Mouse (Mus musculus) stomach, embryonic 16.5 days (tissue): ENCODE measurements around the gene Gm16253. TPM values are rescaled to one million over a fixed set of nuclear protein-coding genes. Genes with fewer than 3 reads are reported as not detected.
A peak's percentile ranks its signal among the peaks of the same experiment; 100 is the strongest.

Experiments used
- ATAC-seq: fragments of 200-750 bp; cut with Nextera tagmentation; 2 replicates; pipeline ENCODE4 v1.8.0; 2017; ENCODE audit warnings: moderate number of reproducible peaks, moderate TSS enrichment; ENCODE audit not compliant: insufficient read depth, low FRiP score
- H3K27ac ChIP-seq: fragments of 300-500 bp; sonication (generic); 2 replicates; pipeline ENCODE4 v1.5.1; 2014; ENCODE audit warnings: low read length
- H3K27me3 ChIP-seq: fragments of 300-500 bp; sonication (generic); 2 replicates; pipeline ENCODE4 v1.6.1; 2014; ENCODE audit warnings: low read length, control low read depth, mixed read lengths; ENCODE audit not compliant: control insufficient read depth, insufficient read depth
- H3K36me3 ChIP-seq: fragments of 300-500 bp; sonication (generic); 2 replicates; pipeline ENCODE4 v1.6.1; 2014; ENCODE audit warnings: low read length; ENCODE audit not compliant: control insufficient read depth, insufficient read depth
- H3K4me1 ChIP-seq: fragments of 300-500 bp; sonication (generic); 2 replicates; pipeline ENCODE4 v1.6.1; 2014; ENCODE audit warnings: low read length, control low read depth, mixed read lengths; ENCODE audit not compliant: control insufficient read depth, insufficient read depth
- H3K4me2 ChIP-seq: fragments of 300-500 bp; sonication (generic); 2 replicates; pipeline ENCODE4 v1.6.1; 2014; ENCODE audit warnings: low read depth, low read length, mixed read lengths
- H3K4me3 ChIP-seq: fragments of 300-500 bp; sonication (generic); replicated peaks from 2 replicates; pipeline ENCODE4 v1.5.1; 2014; ENCODE audit warnings: mild to moderate bottlenecking, low read length
- H3K9ac ChIP-seq: fragments of 300-500 bp; sonication (generic); 2 replicates; pipeline ENCODE4 v1.6.1; 2014; ENCODE audit warnings: low read length
- H3K9me3 ChIP-seq: fragments of 300-500 bp; sonication (generic); replicated peaks from 2 replicates; pipeline ENCODE4 v1.6.1; 2016; ENCODE audit warnings: low read length, control low read depth; ENCODE audit not compliant: control insufficient read depth
- WGBS: fragments of 180-500 bp; shearing (Covaris S2); extraction: QIAGEN DNeasy Blood & Tissue Kit; methylation state at CpG from one replicate; pipeline ENCODE4 v1.1.7; 2014; 5-methylcytosine and 5-hydroxymethylcytosine counted together
- polyA plus RNA-seq: library from polyadenylated mRNA; unstranded; fragments of >200 nt; fragmentation: Nextera tagmentation; extraction: Ambion mirVana; gene quantifications from 2 replicates; pipeline ENCODE4 v1.2.1, GENCODE M21; 2015

Gene Gm16253
- polyA plus RNA-seq, 1 experiment from 2014 or later, result 0.89 TPM

DNA sequence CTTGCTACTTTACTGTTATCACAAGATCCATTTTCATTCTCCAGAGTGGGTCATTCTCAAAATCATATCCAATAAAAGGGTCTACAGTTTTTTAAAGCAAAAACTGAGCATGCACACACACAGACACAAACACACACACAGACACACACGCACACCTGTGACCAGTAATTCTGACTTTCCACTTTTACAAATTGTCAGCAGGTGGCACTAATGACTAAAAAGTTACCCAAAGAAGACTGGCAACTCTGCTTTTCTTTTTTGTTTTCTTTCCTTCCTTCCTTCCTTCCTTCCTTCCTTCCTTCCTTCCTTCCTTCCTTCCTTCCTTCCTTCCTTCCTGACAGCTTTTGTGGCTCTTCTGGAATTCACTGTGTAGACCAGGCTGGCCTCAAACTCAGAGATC lies 31.2 kb upstream of the Gm16253 start:
- ATAC-seq, result no peak
- no peaks in the 10 kb centered on the region for H3K36me3 ChIP-seq

DNA sequence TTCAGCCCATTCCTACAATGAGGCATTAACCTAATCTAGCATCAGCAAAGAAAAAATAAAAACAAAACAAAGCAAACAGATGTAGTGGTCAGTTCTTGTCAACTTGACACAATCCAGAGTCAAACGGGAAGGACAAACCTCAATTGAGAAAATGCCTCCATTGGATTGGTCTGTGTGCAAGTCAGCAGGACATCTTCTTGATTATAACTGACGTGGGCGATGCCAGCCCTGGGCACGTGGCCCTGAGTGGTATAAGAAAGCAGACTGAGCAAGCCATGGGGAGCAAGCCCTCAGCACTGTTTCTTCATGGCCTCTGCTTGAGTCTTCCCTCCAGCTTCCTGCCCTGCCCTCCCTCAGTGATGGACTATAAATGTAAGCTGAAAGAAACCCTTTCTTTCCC lies 29.9 kb upstream of the Gm16253 start:
- no peaks in the 10 kb centered on the region for H3K9me3 ChIP-seq
- no peak overlapping the region for H3K4me3 ChIP-seq
- H3K27me3 ChIP-seq, result 0 out of 2 replicates have a peak, but pooled peaks cover 4% of the 10 kb centered on the region
- ATAC-seq, result no peak
- peaks cover 8% of the 10 kb centered on the region for H3K4me1 ChIP-seq
- no peak overlapping the region for H3K9ac ChIP-seq
- WGBS, result 44% methylated on average over 4 of the region's 4 CpGs
- no peak overlapping the region for H3K27ac ChIP-seq
- H3K4me2 ChIP-seq, result no peak overlapping the region
- no peaks in the 10 kb centered on the region for H3K36me3 ChIP-seq

More for the DNA sequence above, 31.2 kb upstream of the Gm16253 start:
- 29% methylated on average over 1 of the region's 1 CpGs for WGBS
- Histone ChIP-seq H3K9me3 (no peaks in the 10 kb centered on the region), H3K4me3 (no peak overlapping the region), H3K4me2 (no peak overlapping the region), H3K27ac (no peak overlapping the region), H3K4me1 (no peaks in the 10 kb centered on the region), H3K9ac (no peak overlapping the region), H3K27me3 (0 out of 2 replicates have a peak, but pooled peaks cover 4% of the 10 kb centered on the region)

DNA sequence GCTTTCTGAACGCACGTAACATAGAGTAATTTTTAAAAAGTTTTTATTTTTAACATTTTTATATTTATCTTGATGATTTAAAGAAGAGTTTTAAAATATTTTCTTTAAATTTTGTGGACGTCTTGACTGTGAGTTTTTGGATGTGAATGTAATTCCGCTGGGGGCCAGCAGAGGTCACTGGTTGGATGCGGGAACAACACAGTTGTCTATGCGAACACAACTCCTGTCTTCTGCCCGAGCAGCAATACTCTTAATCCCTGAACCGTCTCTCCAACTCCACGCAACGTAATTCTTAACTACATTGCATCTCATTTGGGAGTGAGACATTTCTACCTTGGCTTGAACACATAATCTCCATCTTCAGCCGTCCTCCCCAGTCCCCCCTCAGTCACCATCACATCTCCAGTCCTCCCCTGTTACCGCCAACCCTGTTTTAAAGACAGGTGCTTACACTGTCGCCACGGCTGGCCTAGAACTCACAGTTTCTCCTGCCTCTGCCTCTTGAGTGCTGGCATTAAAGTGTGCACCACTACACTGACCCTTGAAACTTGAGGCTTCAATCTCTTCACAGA lies 29.3 kb upstream of the Gm16253 start:
- 12% methylated on average over 14 of the region's 14 CpGs for WGBS
- peak overlapping the region; percentile 35 for H3K4me2 ChIP-seq
- ATAC-seq, result peak; percentile 69; the same call in 1 of the 2 replicates

DNA sequence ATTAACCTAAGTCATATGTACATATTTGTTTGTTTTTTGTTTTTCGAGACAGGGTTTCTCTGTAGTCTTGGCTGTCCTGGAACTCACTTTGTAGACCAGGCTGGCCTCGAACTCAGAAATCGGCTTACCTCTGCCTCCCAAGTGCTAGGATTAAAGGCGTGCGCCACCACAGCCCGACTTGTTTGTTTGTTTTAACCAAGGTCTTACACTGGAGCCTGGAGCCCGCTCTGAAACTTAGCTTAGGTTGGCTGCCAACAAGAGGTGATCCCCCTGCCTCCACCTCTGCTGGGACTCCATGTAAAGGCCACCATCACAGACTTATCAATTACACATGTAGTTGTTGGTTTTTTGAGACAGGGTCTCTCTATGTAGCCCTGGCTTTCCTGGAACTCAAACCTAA lies 28.0 kb upstream of the Gm16253 start:
- WGBS, result 71% methylated on average over 7 of the region's 7 CpGs
- H3K27ac ChIP-seq, result no peak overlapping the region
- H3K4me2 ChIP-seq, result no peak overlapping the region
- H3K9ac ChIP-seq, result no peak overlapping the region
- H3K4me3 ChIP-seq, result no peak overlapping the region
- peaks cover 10% of the 10 kb centered on the region for H3K4me1 ChIP-seq
- no peak for ATAC-seq
- no peaks in the 10 kb centered on the region for H3K27me3 ChIP-seq
- no peaks in the 10 kb centered on the region for H3K9me3 ChIP-seq
- H3K36me3 ChIP-seq, result no peaks in the 10 kb centered on the region

More for the DNA sequence above, 29.3 kb upstream of the Gm16253 start:
- H3K4me1 ChIP-seq, result peaks cover 10% of the 10 kb centered on the region
- no peaks in the 10 kb centered on the region for H3K36me3 ChIP-seq
- H3K4me3 ChIP-seq, result 0 out of 2 replicates have a peak overlapping the region, but pooled peaks have one; percentile 6
- H3K27me3 ChIP-seq, result 0 out of 2 replicates have a peak, but pooled peaks cover 4% of the 10 kb centered on the region
- H3K27ac ChIP-seq, result no peak overlapping the region
- no peaks in the 10 kb centered on the region for H3K9me3 ChIP-seq
- H3K9ac ChIP-seq, result no peak overlapping the region

DNA sequence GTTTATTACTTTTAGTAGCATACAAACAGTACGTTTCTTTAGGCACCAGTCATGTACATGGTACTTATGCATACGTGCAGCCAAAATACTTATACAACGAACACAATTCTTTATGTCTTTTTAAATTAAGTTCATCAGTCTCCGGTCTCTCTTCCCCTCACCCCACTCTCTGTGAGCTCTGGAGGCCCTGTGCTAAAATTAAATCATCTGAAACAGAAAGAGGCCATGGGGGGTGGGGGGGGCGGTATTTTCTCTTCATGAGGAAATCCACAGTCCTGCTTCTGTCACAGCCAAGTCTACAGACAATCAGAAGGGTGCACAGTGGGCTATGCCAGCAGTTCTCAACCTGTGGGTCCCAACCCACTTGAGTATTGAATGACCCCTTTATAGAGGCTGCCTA lies 27.4 kb upstream of the Gm16253 start:
- H3K36me3 ChIP-seq, result no peaks in the 10 kb centered on the region
- no peak overlapping the region for H3K4me2 ChIP-seq
- no peak overlapping the region for H3K9ac ChIP-seq
- ATAC-seq, result no peak
- no peak overlapping the region for H3K27ac ChIP-seq
- no peak overlapping the region for H3K4me3 ChIP-seq
- H3K27me3 ChIP-seq, result no peaks in the 10 kb centered on the region
- H3K4me1 ChIP-seq, result peaks cover 10% of the 10 kb centered on the region
- no peaks in the 10 kb centered on the region for H3K9me3 ChIP-seq
- WGBS, result 73% methylated on average over 5 of the region's 5 CpGs

DNA sequence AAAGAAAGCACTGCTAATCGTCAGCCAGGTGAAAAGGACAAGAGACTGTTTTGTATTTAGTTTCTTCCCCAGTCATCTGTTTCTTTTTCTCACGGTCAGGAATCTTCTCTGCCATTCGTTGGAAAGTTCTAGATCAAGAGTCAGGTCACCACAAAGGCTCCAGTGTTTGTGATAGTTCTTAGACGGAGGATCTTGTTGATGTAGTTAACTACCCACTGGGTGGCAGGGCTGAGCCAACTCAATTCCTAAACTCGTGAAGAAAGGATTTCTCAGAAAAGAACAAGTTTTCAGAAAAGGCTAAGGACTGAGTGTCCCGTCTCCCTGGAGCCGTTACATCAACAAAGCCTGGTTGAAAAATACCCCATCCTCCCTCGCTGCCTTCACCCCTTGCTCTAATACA lies 25.6 kb upstream of the Gm16253 start:
- WGBS, result 5% methylated on average over 8 of the region's 8 CpGs
- no peak for ATAC-seq

DNA sequence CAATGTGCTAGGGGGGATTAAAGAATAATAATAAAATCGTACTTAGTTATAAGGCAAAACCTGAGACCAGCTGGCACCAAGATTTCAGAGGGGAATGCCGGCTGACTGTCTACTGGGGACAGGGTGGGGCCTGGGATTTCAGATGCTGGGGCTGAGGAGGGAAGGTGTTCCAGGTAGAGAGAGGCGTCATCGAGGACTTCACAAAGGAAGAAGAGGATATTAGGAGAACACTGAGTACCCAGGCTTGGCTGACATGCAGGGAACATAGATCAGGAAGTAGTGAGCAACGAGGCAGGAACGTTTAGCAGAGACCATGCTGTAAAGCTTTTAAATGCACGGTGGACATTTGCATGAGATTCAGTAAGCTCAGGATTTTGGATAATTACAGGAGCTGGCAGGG lies 24.9 kb upstream of the Gm16253 start:
- H3K4me3 ChIP-seq, result no peak overlapping the region
- no peaks in the 10 kb centered on the region for H3K27me3 ChIP-seq
- H3K9me3 ChIP-seq, result no peaks in the 10 kb centered on the region
- 54% methylated on average over 7 of the region's 7 CpGs for WGBS
- ATAC-seq, result no peak
- H3K4me1 ChIP-seq, result peaks cover 23% of the 10 kb centered on the region
- H3K27ac ChIP-seq, result peak overlapping the region; percentile 53
- peak overlapping the region; percentile 57 for H3K9ac ChIP-seq
- H3K4me2 ChIP-seq, result no peak overlapping the region
- H3K36me3 ChIP-seq, result no peaks in the 10 kb centered on the region

More for the DNA sequence above, 25.6 kb upstream of the Gm16253 start:
- no peaks in the 10 kb centered on the region for H3K9me3 ChIP-seq
- no peaks in the 10 kb centered on the region for H3K27me3 ChIP-seq
- H3K4me1 ChIP-seq, result peaks cover 23% of the 10 kb centered on the region
- H3K4me2 ChIP-seq, result no peak overlapping the region
- no peaks in the 10 kb centered on the region for H3K36me3 ChIP-seq
- no peak overlapping the region for H3K4me3 ChIP-seq
- H3K27ac ChIP-seq, result peak overlapping the region; percentile 53
- peak overlapping the region; percentile 57 for H3K9ac ChIP-seq

DNA sequence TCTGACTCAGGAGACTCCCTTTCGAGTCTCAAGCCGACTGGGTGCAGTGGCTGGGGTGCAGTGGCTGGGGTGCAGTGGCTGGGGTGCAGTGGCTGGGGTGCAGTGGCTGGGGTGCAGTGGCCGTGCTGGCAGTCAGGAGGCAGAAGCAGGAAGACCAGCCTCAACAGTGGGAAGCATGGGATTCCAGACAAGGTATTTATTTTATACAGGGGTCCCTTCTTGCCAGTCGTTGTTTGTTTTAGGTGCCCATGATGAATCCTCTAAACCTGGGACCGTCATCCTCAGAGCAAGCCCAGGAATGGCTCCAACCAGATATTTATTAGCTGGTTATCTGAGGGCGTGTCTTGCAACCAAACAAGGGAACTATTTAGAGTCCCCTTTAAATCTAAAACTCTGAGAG lies 23.2 kb upstream of the Gm16253 start:
- Histone ChIP-seq H3K27ac (no peak overlapping the region), H3K4me1 (peaks cover 23% of the 10 kb centered on the region), H3K9me3 (no peaks in the 10 kb centered on the region), H3K36me3 (no peaks in the 10 kb centered on the region), H3K27me3 (no peaks in the 10 kb centered on the region), H3K4me2 (no peak overlapping the region), H3K4me3 (no peak overlapping the region), H3K9ac (no peak overlapping the region)
- WGBS, result 70% methylated on average over 6 of the region's 6 CpGs
- no peak for ATAC-seq

DNA sequence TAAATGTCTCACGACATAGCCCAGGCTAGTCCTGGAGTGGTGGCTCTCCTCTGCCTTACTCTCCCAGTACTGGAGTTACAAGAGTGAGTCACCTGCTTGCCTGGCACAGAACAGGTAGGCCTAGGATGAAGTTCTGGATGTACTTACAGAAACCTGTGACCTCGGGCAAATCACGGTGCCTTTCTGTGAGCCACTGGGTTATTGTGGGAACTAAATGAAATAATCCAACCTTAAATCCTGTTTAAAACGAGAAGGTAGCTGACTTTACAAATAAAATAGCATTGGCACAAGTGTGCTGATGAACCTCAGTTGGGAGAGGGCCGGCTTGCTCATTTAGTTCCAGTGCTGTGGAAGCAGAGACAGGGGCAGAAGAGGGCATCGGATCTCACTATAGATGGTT lies 22.5 kb upstream of the Gm16253 start:
- Histone ChIP-seq H3K4me1 (peaks cover 23% of the 10 kb centered on the region), H3K36me3 (no peaks in the 10 kb centered on the region), H3K27me3 (no peaks in the 10 kb centered on the region), H3K4me3 (no peak overlapping the region), H3K27ac (0 out of 2 replicates have a peak overlapping the region, but pooled peaks have one; percentile 95), H3K4me2 (no peak overlapping the region), H3K9ac (no peak overlapping the region), H3K9me3 (no peaks in the 10 kb centered on the region)
- WGBS, result 84% methylated on average over 6 of the region's 6 CpGs
- no peak for ATAC-seq
